Mouse (Mus musculus): Measurements from ENCODE around the gene Elmo1.

Gene Elmo1

DNA sequence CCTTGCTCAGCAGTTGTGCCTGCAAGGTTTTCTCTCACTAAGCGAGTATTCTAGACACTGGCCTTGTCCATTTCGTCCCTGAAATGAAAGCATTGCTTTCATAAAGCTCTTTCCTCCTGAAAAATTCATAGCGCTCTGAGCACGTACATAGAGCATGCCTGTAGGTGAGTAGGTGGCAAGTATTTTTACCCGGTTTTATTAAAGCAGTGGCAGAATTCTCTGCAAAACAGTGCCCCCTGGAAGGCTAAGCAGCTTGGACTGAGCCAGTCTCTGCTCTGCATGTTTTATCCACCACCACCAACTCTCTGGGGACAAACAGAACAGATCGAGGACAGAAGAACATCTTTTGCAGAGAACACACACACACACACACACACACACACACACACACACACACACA lies 340.6 kb downstream of the Elmo1 start:
- in situ Hi-C loops (cut with MboI; ENCODE audit: low sequenced_read_pairs): no loop called here

DNA sequence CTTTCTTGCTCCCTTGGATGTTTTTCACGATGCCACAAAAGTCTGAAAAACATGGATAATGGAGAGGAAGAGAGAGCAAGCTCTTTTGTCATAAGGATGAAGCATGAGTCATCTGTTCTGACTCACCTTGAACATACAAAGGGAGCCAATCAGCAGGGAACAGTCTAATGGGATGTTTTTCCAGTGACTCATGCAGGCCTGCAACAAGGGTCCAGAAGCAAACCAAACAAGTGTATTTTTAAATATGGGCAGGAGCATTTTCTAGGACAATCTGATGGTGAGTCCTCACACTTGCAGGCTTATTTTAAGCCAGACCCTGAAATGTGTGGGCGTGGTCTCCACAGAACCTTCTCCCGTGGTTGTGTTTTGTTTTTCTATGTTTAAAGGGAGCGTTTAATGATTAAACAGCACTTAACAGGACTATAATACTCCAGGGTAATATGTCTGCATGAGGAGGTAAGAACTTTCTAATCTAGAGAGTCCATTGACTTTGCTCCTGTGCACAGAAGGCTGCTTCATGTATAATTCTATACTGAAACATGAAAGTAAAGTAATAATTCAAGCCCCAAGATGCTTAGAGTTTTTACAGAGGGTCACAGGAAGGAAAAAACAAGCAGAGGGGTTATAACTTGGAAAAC lies 342.9 kb downstream of the Elmo1 start:
- in situ Hi-C loops (cut with MboI; ENCODE audit: low sequenced_read_pairs): no loop called here

DNA sequence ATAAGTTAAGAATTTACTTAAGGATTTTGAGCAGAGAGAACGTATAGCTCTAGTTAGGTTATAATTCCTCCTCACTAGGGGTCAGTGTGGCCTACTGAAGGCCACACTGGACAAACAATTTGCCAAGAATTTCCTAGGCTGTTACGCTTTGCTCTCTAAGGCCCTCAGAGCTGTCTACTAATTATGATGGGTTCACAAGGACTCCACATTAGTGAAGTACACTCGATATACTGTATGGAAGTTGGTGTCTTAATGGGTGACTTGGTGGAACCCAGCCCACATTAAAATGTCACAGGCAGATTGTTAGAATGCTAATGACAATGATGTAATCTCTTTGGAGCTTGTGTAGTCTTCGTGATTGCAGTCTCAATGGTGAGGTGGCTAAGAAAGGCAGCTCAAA lies 343.7 kb downstream of the Elmo1 start:
- in situ Hi-C loops (cut with MboI; ENCODE audit: low sequenced_read_pairs): no loop called here

- in situ Hi-C loops (cut with MboI; ENCODE audit: low sequenced_read_pairs): no loop called here
Observed at GRCm38 (mm10) chr13:20439488-20439887, 349.1 kb downstream of the Elmo1 start.

- in situ Hi-C loops (cut with MboI; ENCODE audit: low sequenced_read_pairs): no loop called here
Observed at GRCm38 (mm10) chr13:20450831-20451353, 360.5 kb downstream of the Elmo1 start.

DNA sequence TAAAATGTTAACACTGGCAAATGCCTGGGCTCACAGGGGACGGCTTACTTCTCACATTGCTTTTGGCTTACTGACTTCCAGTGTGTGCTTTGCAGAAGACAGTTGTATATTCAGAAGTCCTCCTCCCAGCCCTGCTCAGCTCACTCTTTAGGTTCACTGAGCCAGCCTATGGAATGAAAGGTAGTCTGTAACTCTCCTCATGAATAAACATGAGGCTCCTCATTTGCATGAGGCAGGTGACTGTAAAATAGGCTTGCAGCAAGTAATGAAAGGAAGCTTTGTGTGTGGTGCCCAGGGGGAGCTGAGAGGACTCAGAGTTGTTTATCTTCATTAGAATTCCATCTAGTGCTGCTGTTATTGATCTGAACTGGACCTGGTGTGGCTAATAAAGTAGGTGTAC lies 364.0 kb downstream of the Elmo1 start:
- in situ Hi-C loops (cut with MboI; ENCODE audit: low sequenced_read_pairs): no loop called here

DNA sequence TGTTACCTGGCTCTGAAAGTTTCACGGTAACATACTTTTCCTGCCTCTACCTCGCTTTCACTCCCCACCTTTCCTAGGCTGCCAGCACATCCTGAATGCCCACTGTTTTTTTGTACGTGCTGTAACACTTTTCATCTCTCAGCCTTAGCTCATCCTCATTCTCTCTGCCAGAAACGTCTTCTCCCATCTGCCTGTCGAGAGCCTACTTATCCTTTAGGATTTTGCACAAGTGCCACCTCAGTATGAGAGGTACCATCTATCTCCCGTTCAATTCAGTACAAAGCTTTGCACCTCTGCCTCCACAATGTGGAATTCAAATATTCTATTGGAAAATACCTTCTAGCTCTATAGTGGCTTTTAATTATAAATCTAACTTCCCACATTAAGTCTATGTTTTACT lies 369.7 kb downstream of the Elmo1 start:
- in situ Hi-C loops (cut with MboI; ENCODE audit: low sequenced_read_pairs): no loop called here

DNA sequence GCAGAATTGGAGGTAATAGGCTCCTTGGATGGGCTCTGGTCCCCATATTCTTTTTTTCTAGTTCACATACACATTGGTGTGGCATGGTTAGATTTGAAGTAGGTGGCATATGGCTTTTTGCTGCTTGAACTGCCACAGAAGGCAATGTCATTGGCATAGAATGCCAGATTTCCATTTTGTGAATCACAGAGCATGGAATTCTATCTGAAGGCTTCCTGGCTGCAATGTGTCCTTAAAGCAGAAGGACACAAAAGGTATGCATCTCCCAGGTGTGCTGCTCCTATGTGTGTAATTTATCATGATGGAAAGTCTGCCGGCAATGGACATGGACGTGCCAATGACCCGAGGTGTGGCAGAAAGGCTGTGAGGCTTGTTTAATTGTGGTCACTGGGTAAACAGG lies 371.2 kb downstream of the Elmo1 start:
- in situ Hi-C loops (cut with MboI; ENCODE audit: low sequenced_read_pairs): no loop called here

GRCm38 (mm10) chr13:20464161-20464560 lies 373.8 kb downstream of the Elmo1 start:
- in situ Hi-C loops (cut with MboI; ENCODE audit: low sequenced_read_pairs): no loop called here

DNA sequence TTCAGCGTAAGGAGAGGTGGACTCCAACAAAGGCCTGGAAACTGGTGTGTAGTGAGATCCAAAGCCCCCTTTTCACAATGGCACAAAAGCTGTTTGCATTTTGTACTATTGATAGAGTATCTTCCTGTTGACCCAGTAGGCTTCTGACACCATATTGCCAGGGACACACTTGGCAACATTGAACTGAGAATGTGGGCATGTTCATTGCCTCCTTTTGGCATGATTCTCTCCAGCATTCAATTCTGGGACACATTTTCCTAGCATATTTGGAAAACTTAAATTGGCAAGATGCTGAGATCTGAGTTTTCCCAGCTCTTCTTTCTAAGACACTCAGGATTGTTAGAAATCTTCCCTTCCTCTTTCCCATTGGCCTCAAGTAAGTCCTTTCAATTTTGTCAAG lies 377.0 kb downstream of the Elmo1 start:
- in situ Hi-C loops (cut with MboI; ENCODE audit: low sequenced_read_pairs): no loop called here

GRCm38 (mm10) chr13:20471732-20472131 lies 381.3 kb downstream of the Elmo1 start:
- in situ Hi-C loops (cut with MboI; ENCODE audit: low sequenced_read_pairs): loop anchor here (10.0 kb wide), 1 partner anchor 157 kb away; no protein-coding TSS in a partner anchor

DNA sequence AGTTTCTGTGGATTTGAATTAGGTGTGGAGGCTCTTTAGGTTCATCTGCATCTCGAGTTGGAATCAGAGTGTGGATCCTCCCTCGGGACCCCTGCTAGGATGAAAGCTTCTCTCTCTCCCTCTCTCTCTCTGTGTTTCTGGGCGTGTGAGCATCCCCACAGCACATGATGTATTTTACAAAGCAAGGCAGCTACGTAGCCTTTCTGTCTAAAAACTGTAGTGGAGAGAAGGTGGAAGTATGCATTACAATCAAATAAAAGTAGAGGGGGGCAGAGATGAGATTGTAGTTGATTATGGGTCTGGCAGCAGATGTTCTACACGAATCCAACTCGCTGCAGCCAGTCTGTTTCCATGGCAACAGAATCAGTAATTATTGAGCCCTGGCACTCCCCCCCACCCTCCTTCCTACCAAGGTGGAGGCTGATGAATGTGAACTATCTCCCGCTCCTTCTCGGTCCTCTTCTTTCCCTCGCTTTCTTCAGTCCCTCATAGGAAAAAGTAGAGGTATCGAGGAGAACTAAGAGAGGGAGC lies 382.0 kb downstream of the Elmo1 start:
- in situ Hi-C loops (cut with MboI; ENCODE audit: low sequenced_read_pairs): loop anchor here (10.0 kb wide), 1 partner anchor 158 kb away; no protein-coding TSS in a partner anchor

- in situ Hi-C loops (cut with MboI; ENCODE audit: low sequenced_read_pairs): loop anchor here (10.0 kb wide), 1 partner anchor 158 kb away; no protein-coding TSS in a partner anchor
Observed at GRCm38 (mm10) chr13:20472891-20473539, 382.6 kb downstream of the Elmo1 start.

GRCm38 (mm10) chr13:20473641-20474078 lies 383.3 kb downstream of the Elmo1 start:
- in situ Hi-C loops (cut with MboI; ENCODE audit: low sequenced_read_pairs): loop anchor here (10.0 kb wide), 1 partner anchor 159 kb away; no protein-coding TSS in a partner anchor

DNA sequence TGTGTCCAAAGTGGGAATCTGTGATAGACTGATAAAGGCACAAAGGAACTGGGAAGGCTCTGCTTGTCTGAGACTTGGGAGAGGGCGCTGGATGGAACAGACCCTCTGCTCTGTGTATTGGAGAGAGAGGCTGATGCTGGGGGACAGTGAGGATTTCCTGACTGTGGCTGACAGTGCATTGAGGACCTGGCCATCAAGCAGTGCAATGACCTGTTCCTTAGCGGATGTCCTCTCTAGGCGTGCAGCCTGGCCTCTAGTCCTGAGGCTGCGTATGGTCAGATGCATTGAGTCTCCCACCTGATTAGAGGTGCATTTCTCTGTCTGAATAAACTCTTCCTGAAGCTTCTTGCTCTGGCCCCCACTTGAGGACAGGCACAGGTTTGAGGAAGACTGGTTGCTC lies 384.2 kb downstream of the Elmo1 start:
- in situ Hi-C loops (cut with MboI; ENCODE audit: low sequenced_read_pairs): loop anchor here (10.0 kb wide), 1 partner anchor 160 kb away; no protein-coding TSS in a partner anchor

- in situ Hi-C loops (cut with MboI; ENCODE audit: low sequenced_read_pairs): no loop called here
Observed at GRCm38 (mm10) chr13:20481805-20482204, 391.4 kb downstream of the Elmo1 start.

DNA sequence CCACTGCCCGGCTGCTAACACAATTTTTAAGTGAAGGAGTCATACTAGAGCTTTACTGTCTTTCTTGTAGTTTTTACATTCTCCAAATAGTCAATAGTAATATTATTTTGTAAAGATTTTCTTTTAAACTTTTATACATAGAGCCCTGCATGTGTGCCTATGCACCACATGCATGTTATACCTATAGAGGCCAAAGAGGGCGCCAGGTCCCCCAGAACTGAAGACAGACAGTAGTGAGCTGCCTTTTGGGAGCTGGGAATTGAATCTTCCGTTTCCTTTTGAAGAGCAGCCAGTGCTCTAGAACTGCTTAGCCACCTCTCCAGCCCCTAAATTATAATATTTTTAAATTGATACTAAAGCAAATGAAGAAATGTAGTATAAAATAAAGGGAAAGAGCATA lies 398.7 kb downstream of the Elmo1 start:
- in situ Hi-C loops (cut with MboI; ENCODE audit: low sequenced_read_pairs): no loop called here

GRCm38 (mm10) chr13:20489698-20490417 lies 399.5 kb downstream of the Elmo1 start:
- in situ Hi-C loops (cut with MboI; ENCODE audit: low sequenced_read_pairs): no loop called here

DNA sequence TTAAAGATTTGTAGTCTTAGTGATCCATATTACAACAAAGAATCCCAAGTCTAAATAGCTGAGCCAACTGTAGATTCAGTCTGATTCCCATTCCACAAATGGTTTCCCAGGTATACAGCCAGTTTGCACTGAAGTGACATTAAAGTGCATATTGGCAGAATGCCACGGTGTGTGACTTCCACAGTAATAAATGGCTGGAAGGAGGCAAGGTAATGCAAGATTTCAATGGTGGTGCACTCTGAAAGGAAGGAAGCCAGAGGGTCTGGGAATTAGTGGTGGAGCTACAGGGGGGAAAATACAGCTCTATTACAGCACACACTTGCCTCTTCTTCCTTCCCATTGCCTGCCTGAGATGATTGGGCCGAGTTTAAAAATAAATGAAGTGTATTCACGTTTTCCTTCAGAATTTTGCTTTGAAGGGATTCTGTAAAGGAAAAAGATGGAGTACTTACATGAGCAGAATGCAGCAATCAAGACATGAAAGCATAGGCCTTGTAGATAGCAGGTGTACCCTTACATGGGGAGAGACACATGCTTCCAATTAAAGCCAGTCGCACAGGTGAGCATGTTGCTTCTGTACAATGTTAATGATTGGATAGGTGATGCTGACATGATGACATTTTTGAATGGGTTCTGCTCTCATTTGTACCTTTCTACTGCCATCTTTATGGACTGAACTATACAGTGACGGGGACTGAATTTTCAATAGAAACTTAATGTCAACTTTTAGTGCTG lies 400.6 kb downstream of the Elmo1 start:
- in situ Hi-C loops (cut with MboI; ENCODE audit: low sequenced_read_pairs): no loop called here

GRCm38 (mm10) chr13:20491666-20492065 lies 401.3 kb downstream of the Elmo1 start:
- in situ Hi-C loops (cut with MboI; ENCODE audit: low sequenced_read_pairs): no loop called here

Data from CH12F3 (cell line).